Mouse (Mus musculus): Measurements from ENCODE around the gene Fars2. TPM values are rescaled to one million over a fixed set of nuclear protein-coding genes. Genes with fewer than 3 reads are reported as not detected.

Fars2 gene
- polyA plus RNA-seq, 1 experiment from 2014 or later = 37.9 TPM

- ATAC-seq = no peak
- no peak overlapping the region for H3K27ac ChIP-seq (ENCODE audit: low read depth)
- no peaks in the 10 kb centered on the region for H3K36me3 ChIP-seq (replicated peaks; ENCODE audit: insufficient read depth, low read length)
- H3K27me3 ChIP-seq (ENCODE audit: insufficient read depth, low read length) = no peaks in the 10 kb centered on the region
- H3K9me3 ChIP-seq (ENCODE audit: low read length) = no peaks in the 10 kb centered on the region
- no peak overlapping the region for H3K4me2 ChIP-seq (ENCODE audit: low read depth, low read length)
- H3K4me1 ChIP-seq (ENCODE audit: insufficient read depth) = no peaks in the 10 kb centered on the region
- H3K9ac ChIP-seq (replicated peaks) = no peak overlapping the region
- no peak for TF ChIP-seq CTCF (IDR thresholded peaks at IDR 0.05; ENCODE audit: low read depth)
- TF ChIP-seq EP300 (IDR thresholded peaks at IDR 0.05; ENCODE audit: low read depth) = no peak
- no peak for DNase-seq
- 79% methylated on average over 10 of the region's 10 CpGs for WGBS (ENCODE audit: insufficient replicate concordance)
- no peak overlapping the region for H3K4me3 ChIP-seq (ENCODE audit: low read depth, low read length)
Measured at GRCm38 (mm10) chr13:36540231-36540630, 423.0 kb downstream of the Fars2 start.

GRCm38 (mm10) chr13:36541287-36541780 lies 424.1 kb downstream of the Fars2 start:
- Histone ChIP-seq H3K4me1 (ENCODE audit: insufficient read depth) (no peaks in the 10 kb centered on the region), H3K36me3 (replicated peaks; ENCODE audit: insufficient read depth, low read length) (no peaks in the 10 kb centered on the region), H3K27me3 (ENCODE audit: insufficient read depth, low read length) (no peaks in the 10 kb centered on the region), H3K4me2 (ENCODE audit: low read depth, low read length) (no peak overlapping the region), H3K4me3 (ENCODE audit: low read depth, low read length) (no peak overlapping the region), H3K9me3 (ENCODE audit: low read length) (no peaks in the 10 kb centered on the region; the same call in 1 of the 2 replicates), H3K9ac (replicated peaks) (no peak overlapping the region), H3K27ac (ENCODE audit: low read depth) (no peak overlapping the region)
- no peak for DNase-seq
- TF ChIP-seq EP300 (IDR thresholded peaks at IDR 0.05; ENCODE audit: low read depth) (no peak), CTCF (IDR thresholded peaks at IDR 0.05; ENCODE audit: low read depth) (no peak)
- 85% methylated on average over 2 of the region's 2 CpGs for WGBS (ENCODE audit: insufficient replicate concordance)
- no peak for ATAC-seq

GRCm38 (mm10) chr13:36550694-36551093 lies 433.5 kb downstream of the Fars2 start:
- H3K9ac ChIP-seq (replicated peaks) = no peak overlapping the region
- H3K27ac ChIP-seq (ENCODE audit: low read depth) = no peak overlapping the region
- DNase-seq = no peak
- H3K4me2 ChIP-seq (ENCODE audit: low read depth, low read length) = no peak overlapping the region
- H3K36me3 ChIP-seq (replicated peaks; ENCODE audit: insufficient read depth, low read length) = no peaks in the 10 kb centered on the region
- no peak overlapping the region for H3K4me3 ChIP-seq (ENCODE audit: low read depth, low read length)
- 51% methylated on average over 6 of the region's 6 CpGs for WGBS (ENCODE audit: insufficient replicate concordance)
- no peaks in the 10 kb centered on the region for H3K27me3 ChIP-seq (ENCODE audit: insufficient read depth, low read length)
- TF ChIP-seq CTCF (IDR thresholded peaks at IDR 0.05; ENCODE audit: low read depth) (no peak), EP300 (IDR thresholded peaks at IDR 0.05; ENCODE audit: low read depth) (no peak)
- H3K9me3 ChIP-seq (ENCODE audit: low read length) = no peaks in the 10 kb centered on the region; the same call in 1 of the 2 replicates
- no peaks in the 10 kb centered on the region for H3K4me1 ChIP-seq (ENCODE audit: insufficient read depth)
- ATAC-seq = no peak

- no peaks in the 10 kb centered on the region for H3K27me3 ChIP-seq (ENCODE audit: insufficient read depth, low read length)
- ATAC-seq = no peak
- WGBS (ENCODE audit: insufficient replicate concordance) = 70% methylated on average over 3 of the region's 3 CpGs
Measured at GRCm38 (mm10) chr13:36552522-36553246, 435.5 kb downstream of the Fars2 start.

GRCm38 (mm10) chr13:36553247-36553642 lies 436.0 kb downstream of the Fars2 start:
- WGBS (ENCODE audit: insufficient replicate concordance) = 73% methylated on average over 5 of the region's 5 CpGs
- ATAC-seq = no peak
- no peak overlapping the region for H3K27ac ChIP-seq (ENCODE audit: low read depth)

More at GRCm38 (mm10) chr13:36552522-36553246, 435.5 kb downstream of the Fars2 start:
- Histone ChIP-seq H3K9ac (replicated peaks) (no peak overlapping the region), H3K4me3 (ENCODE audit: low read depth, low read length) (no peak overlapping the region), H3K27ac (ENCODE audit: low read depth) (no peak overlapping the region), H3K4me1 (ENCODE audit: insufficient read depth) (no peaks in the 10 kb centered on the region), H3K36me3 (replicated peaks; ENCODE audit: insufficient read depth, low read length) (no peaks in the 10 kb centered on the region), H3K9me3 (ENCODE audit: low read length) (no peaks in the 10 kb centered on the region), H3K4me2 (ENCODE audit: low read depth, low read length) (no peak overlapping the region)
- no peak for DNase-seq
- TF ChIP-seq EP300 (IDR thresholded peaks at IDR 0.05; ENCODE audit: low read depth) (no peak), CTCF (IDR thresholded peaks at IDR 0.05; ENCODE audit: low read depth) (no peak)

GRCm38 (mm10) chr13:36554743-36555142 lies 437.5 kb downstream of the Fars2 start:
- no peak for TF ChIP-seq EP300 (IDR thresholded peaks at IDR 0.05; ENCODE audit: low read depth)
- TF ChIP-seq CTCF (IDR thresholded peaks at IDR 0.05; ENCODE audit: low read depth) = no peak
- WGBS (ENCODE audit: insufficient replicate concordance) = 70% methylated on average over 1 of the region's 1 CpGs

More at GRCm38 (mm10) chr13:36553247-36553642, 436.0 kb downstream of the Fars2 start:
- no peaks in the 10 kb centered on the region for H3K4me1 ChIP-seq (ENCODE audit: insufficient read depth)
- H3K9me3 ChIP-seq (ENCODE audit: low read length) = no peaks in the 10 kb centered on the region
- no peaks in the 10 kb centered on the region for H3K36me3 ChIP-seq (replicated peaks; ENCODE audit: insufficient read depth, low read length)
- H3K27me3 ChIP-seq (ENCODE audit: insufficient read depth, low read length) = no peaks in the 10 kb centered on the region
- TF ChIP-seq EP300 (IDR thresholded peaks at IDR 0.05; ENCODE audit: low read depth) (no peak), CTCF (IDR thresholded peaks at IDR 0.05; ENCODE audit: low read depth) (no peak)
- no peak overlapping the region for H3K9ac ChIP-seq (replicated peaks)
- no peak for DNase-seq
- no peak overlapping the region for H3K4me3 ChIP-seq (ENCODE audit: low read depth, low read length)
- H3K4me2 ChIP-seq (ENCODE audit: low read depth, low read length) = no peak overlapping the region

More at GRCm38 (mm10) chr13:36554743-36555142, 437.5 kb downstream of the Fars2 start:
- Histone ChIP-seq H3K9me3 (ENCODE audit: low read length) (no peaks in the 10 kb centered on the region), H3K4me2 (ENCODE audit: low read depth, low read length) (no peak overlapping the region), H3K9ac (replicated peaks) (no peak overlapping the region), H3K36me3 (replicated peaks; ENCODE audit: insufficient read depth, low read length) (no peaks in the 10 kb centered on the region), H3K27me3 (ENCODE audit: insufficient read depth, low read length) (no peaks in the 10 kb centered on the region), H3K4me3 (ENCODE audit: low read depth, low read length) (no peak overlapping the region), H3K27ac (ENCODE audit: low read depth) (no peak overlapping the region), H3K4me1 (ENCODE audit: insufficient read depth) (no peaks in the 10 kb centered on the region)
- ATAC-seq (no peak), DNase-seq (no peak)

Data from liver, postnatal 0 days (tissue).